Mouse (Mus musculus) heart, postnatal 25 days (tissue): ENCODE data around the gene Pkig. TPM values are rescaled to one million over a fixed set of nuclear protein-coding genes. Genes with fewer than 3 reads are reported as not detected.

Source experiments
- DNase-seq: peaks from one replicate; pipeline ENCODE4 v3.0.0; 2022; ENCODE audit warnings: low spot score
- intact Hi-C: fragments of 180-260 bp; cut with DNase I; formaldehyde crosslinking; loops from one replicate; pipeline ENCODE4 v1.15.1; 2025
- total RNA-seq, 2 experiments: library from RNA; stranded (reverse); gene quantifications; 2 replicates each; pipeline ENCODE4 v1.2.3; 2021

Gene Pkig
- total RNA-seq, 2 experiments from 2014 or later: 211 to 235 TPM

- DNase-seq: no peak
- intact Hi-C loops: no loop called here
Observed at GRCm38 (mm10) chr2:163702431-163702830, 44.2 kb downstream of the Pkig start.

- intact Hi-C loops: no loop called here
- no peak for DNase-seq
Observed at GRCm38 (mm10) chr2:163702921-163703320, 44.7 kb downstream of the Pkig start.

- intact Hi-C loops: no loop called here
- no peak for DNase-seq
Observed at GRCm38 (mm10) chr2:163703599-163704260, 45.5 kb downstream of the Pkig start.

- intact Hi-C loops: no loop called here
- no peak for DNase-seq
Observed at GRCm38 (mm10) chr2:163708321-163708720, 50.1 kb downstream of the Pkig start.

GRCm38 (mm10) chr2:163708763-163709250, 50.6 kb downstream of the Pkig start:
- DNase-seq: no peak
- intact Hi-C loops: no loop called here

- intact Hi-C loops: no loop called here
- DNase-seq: no peak
Observed at GRCm38 (mm10) chr2:163710000-163710399, 51.8 kb downstream of the Pkig start.

GRCm38 (mm10) chr2:163710606-163711159, 52.5 kb downstream of the Pkig start:
- DNase-seq: peak; percentile 44

GRCm38 (mm10) chr2:163711368-163711868, 53.2 kb downstream of the Pkig start:
- intact Hi-C loops: no loop called here

More at GRCm38 (mm10) chr2:163710606-163711159, 52.5 kb downstream of the Pkig start:
- intact Hi-C loops: no loop called here

GRCm38 (mm10) chr2:163712473-163712872, 54.3 kb downstream of the Pkig start:
- intact Hi-C loops: no loop called here
- no peak for DNase-seq

More at GRCm38 (mm10) chr2:163711368-163711868, 53.2 kb downstream of the Pkig start:
- DNase-seq: no peak

- intact Hi-C loops: no loop called here
- DNase-seq: no peak
Observed at GRCm38 (mm10) chr2:163712874-163713273, 54.7 kb downstream of the Pkig start.

- DNase-seq: no peak
- intact Hi-C loops: no loop called here
Observed at GRCm38 (mm10) chr2:163713340-163713739, 55.2 kb downstream of the Pkig start.

- intact Hi-C loops: no loop called here
- no peak for DNase-seq
Observed at GRCm38 (mm10) chr2:163716448-163716847, 58.3 kb downstream of the Pkig start.

GRCm38 (mm10) chr2:163716853-163717252, 58.7 kb downstream of the Pkig start:
- intact Hi-C loops: no loop called here
- DNase-seq: no peak

GRCm38 (mm10) chr2:163718526-163718925, 60.3 kb downstream of the Pkig start:
- intact Hi-C loops: loop anchor here (2.0 kb wide), 1 partner anchor 116 kb away; the partner anchor contains the start of gene Ttpal
- no peak for DNase-seq

GRCm38 (mm10) chr2:163718951-163719603, 60.9 kb downstream of the Pkig start:
- intact Hi-C loops: loop anchor here (1.0 to 2.0 kb wide), 4 partner anchors 61 to 187 kb away; partner anchors contain the start of genes Pkig, Serinc3 and Ttpal
- peak; percentile 52 for DNase-seq

GRCm38 (mm10) chr2:163719616-163720015, 61.4 kb downstream of the Pkig start:
- DNase-seq: no peak
- intact Hi-C loops: loop anchor here (1.0 to 2.0 kb wide), 4 partner anchors 61 to 187 kb away; partner anchors contain the start of genes Pkig, Serinc3 and Ttpal

- DNase-seq: no peak
- intact Hi-C loops: no loop called here
Observed at GRCm38 (mm10) chr2:163722550-163722949, 64.4 kb downstream of the Pkig start.

GRCm38 (mm10) chr2:163726766-163727393, 68.7 kb downstream of the Pkig start:
- DNase-seq: no peak
- intact Hi-C loops: no loop called here

GRCm38 (mm10) chr2:163728300-163728699, 70.1 kb downstream of the Pkig start:
- intact Hi-C loops: no loop called here
- no peak for DNase-seq

- no peak for DNase-seq
- intact Hi-C loops: no loop called here
Observed at GRCm38 (mm10) chr2:163732021-163732420, 73.8 kb downstream of the Pkig start.
